Mouse (Mus musculus) liver, adult 2 months (tissue): ENCODE measurements around the gene Olfr560.

Source experiments
- CTCF ChIP-seq: fragments of 200-500 bp; IDR thresholded peaks from 2 replicates; pipeline ENCODE4 v1.5.1; 2011; ENCODE audit warnings: low read depth, low read length, control low read depth
- POLR2A ChIP-seq: fragments of 200-500 bp; IDR thresholded peaks from 2 replicates; pipeline ENCODE4 v1.6.1; 2011; ENCODE audit warnings: low read length, control low read depth; ENCODE audit not compliant: insufficient read depth; ENCODE audit errors: extremely low read depth

DNA sequence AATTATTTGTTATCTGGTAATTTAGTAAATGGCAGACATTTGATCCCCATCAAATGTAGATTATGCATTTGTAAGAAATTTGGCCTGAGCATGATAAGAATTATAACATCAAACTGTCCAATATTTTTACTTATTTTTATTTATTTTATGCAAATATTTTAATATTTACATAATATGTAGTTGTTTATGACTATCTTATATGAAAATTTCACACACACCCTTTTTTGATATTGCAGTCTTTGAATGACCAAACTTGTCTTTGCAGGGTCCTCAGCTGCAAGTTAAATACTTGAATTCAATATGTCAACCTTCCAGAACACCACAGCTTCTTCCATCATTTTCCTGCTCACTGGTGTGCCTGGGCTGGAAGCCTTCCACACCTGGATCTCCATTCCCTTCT lies 44.0 kb upstream of the Olfr560 start, which contains the start of gene Olfr564:
- TF ChIP-seq CTCF (no peak), POLR2A (no peak)
